Comparison of ENCODE assay signal across 1 mouse cellular context in the genomic region with DNA sequence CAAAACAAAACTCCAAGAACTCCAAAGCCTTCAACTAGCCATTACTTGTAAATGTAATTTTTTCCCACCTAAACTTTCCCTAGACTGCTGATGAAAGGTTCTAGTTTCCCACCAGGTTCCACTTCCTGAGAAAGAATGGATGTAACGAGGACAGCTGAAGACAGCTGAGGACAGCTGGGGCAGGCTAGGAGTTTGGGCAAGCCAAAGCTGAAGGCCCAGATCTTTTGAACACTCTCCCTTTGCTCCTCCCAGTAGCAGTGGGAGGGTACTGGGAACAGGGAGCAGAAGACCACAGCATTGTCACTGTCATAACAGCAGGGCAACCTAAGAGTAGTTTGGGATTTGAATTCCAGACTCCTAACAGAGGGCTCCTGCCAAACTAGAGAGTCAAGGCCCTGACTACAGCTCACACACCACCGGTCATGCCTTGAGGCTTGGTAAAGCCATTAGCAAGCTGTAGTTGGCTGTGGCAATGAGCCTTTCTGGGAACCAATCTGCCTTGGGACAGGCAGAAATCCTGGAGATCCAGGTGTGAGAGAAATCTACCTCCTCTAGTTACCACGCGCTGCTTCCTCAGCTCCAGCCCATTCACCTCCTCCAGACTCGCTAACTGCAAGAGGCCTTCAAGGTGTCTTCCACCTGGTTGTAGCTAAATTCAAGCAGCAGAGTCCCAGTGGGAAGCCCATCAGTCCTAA.
TF ChIP-seq lines count a peak whose summit lies in the region.

No protein-coding gene starts in this region.

TF ChIP-seq in ES-E14, 5 proteins besides CTCF, POLR2A, EP300 and RAD21 (continued from another document):
- TF ChIP-seq CHD2 (IDR thresholded peaks at IDR 0.05; ENCODE audit: low read depth, low read length) (no peak), ZNF384 (IDR thresholded peaks at IDR 0.05; ENCODE audit: low read depth, low read length) (no peak), HCFC1 (IDR thresholded peaks at IDR 0.05; ENCODE audit: borderline replicate concordance, insufficient read depth, low read length) (no peak)
